Comparison of ENCODE assay signal across 8 mouse cellular contexts in the genomic region with DNA sequence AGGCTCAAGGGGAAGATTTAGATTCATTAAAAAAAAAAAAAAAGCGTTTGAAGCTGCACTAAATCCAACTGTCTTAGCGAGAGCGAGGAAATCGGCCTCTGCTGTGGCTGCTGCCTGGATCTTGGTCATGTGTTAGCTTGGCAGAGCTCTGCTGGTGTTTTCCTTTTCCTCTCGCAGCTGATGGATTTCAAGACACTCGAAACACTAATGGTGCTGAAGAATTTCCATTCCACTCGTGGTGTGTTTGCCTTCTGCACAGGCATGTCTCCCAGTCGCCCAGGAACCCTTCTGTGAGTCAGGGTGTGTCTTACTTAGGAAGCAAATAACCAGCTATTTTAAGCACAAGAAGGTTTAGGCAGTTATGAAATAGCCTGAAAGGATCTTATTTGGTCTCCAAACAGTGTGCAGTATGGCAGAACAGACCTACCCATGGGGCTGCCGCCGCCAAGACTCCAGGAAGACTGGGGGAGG. TPM values are rescaled to one million over a fixed set of nuclear protein-coding genes. Genes with fewer than 3 reads are reported as not detected.
A peak's percentile ranks its signal among the peaks of the same experiment; 100 is the strongest.
DNase-seq lines count a peak whose midpoint lies in the region; ATAC-seq and TF ChIP-seq lines count a peak whose summit lies in the region.

No protein-coding gene starts in this region.

- no peaks in the 10 kb centered on the region for H3K36me3 ChIP-seq in heart, adult 2 months (ENCODE audit: control insufficient read depth, insufficient read depth, low read length)
- no peaks in the 10 kb centered on the region for H3K36me3 ChIP-seq in heart, postnatal 0 days (replicated peaks; ENCODE audit: control insufficient read depth, insufficient read depth, low read length)
- H3K36me3 ChIP-seq in midbrain, embryonic 16.5 days (ENCODE audit: control insufficient read depth, insufficient read depth, low read length) = no peaks in the 10 kb centered on the region

- no peak for ATAC-seq in heart, postnatal 0 days (ENCODE audit: insufficient read depth, low read depth)
- peak; percentile 79 for ATAC-seq in midbrain, embryonic 16.5 days

- no peak for TF ChIP-seq CTCF in heart, adult 2 months (IDR thresholded peaks at IDR 0.05)
- no peak for TF ChIP-seq CTCF in cerebellum, adult 2 months (IDR thresholded peaks at IDR 0.05; ENCODE audit: borderline replicate concordance, insufficient read depth, low read depth, low read length)
- no peak for TF ChIP-seq CTCF in heart, postnatal 0 days (IDR thresholded peaks at IDR 0.05; ENCODE audit: low read depth)

- TF ChIP-seq POLR2A in heart, adult 2 months (IDR thresholded peaks at IDR 0.05; ENCODE audit: insufficient read depth, low read depth, low read length) = no peak
- TF ChIP-seq POLR2A in cerebellum, adult 2 months (IDR thresholded peaks at IDR 0.05; ENCODE audit: borderline replicate concordance, insufficient read depth, low read length) = no peak

- TF ChIP-seq EP300 in heart, adult 2 months (IDR thresholded peaks at IDR 0.05; ENCODE audit: insufficient read depth, low read depth, low read length) = no peak
- no peak for TF ChIP-seq EP300 in heart, postnatal 0 days (IDR thresholded peaks at IDR 0.05; ENCODE audit: low read depth)

- no peak overlapping the region for H3K9ac ChIP-seq in heart, adult 2 months (ENCODE audit: low read depth, low read length)
- no peak overlapping the region for H3K9ac ChIP-seq in heart, postnatal 0 days (replicated peaks; ENCODE audit: low read depth, low read length)
- H3K9ac ChIP-seq in midbrain, embryonic 16.5 days (ENCODE audit: low read depth, low read length) = no peak overlapping the region

- DNase-seq in heart, adult 2 months = peak; percentile 33 to 44
- no peak for DNase-seq in heart, postnatal 25 days (ENCODE audit: low spot score)
- peak; percentile 14 to 28 for DNase-seq in cerebellum, adult 2 months
- DNase-seq in heart, postnatal 0 days (ENCODE audit: low spot score) = peak; percentile 16
- peak; percentile 72 to 79 for DNase-seq in left cerebral cortex, adult 9 months (ENCODE audit: low spot score in 2 of 2)
- no peak for DNase-seq in embryo, embryonic 10.5 days (ENCODE audit: low spot score)
- DNase-seq in yolk sac, embryonic 10.5 days (ENCODE audit: low spot score) = no peak

- intact Hi-C loops in heart, adult 2 months (cut with DNase I) = no loop called here
- intact Hi-C loops in heart, postnatal 25 days (cut with DNase I) = no loop called here

- WGBS in heart, adult 2 months = 22% methylated on average over 10 of the region's 10 CpGs
- 40% methylated on average over 10 of the region's 10 CpGs for WGBS in cerebellum, adult 2 months
- WGBS in heart, postnatal 0 days = 45% methylated on average over 10 of the region's 10 CpGs
- 19% methylated on average over 10 of the region's 10 CpGs for WGBS in midbrain, embryonic 16.5 days

- H3K4me1 ChIP-seq in heart, adult 2 months (ENCODE audit: control insufficient read depth, insufficient read depth, low read length) = peaks cover 4% of the 10 kb centered on the region
- peaks cover 5% of the 10 kb centered on the region for H3K4me1 ChIP-seq in cerebellum, adult 2 months (ENCODE audit: control insufficient read depth, insufficient read depth, low read length)
- H3K4me1 ChIP-seq in heart, postnatal 0 days (ENCODE audit: control insufficient read depth, insufficient read depth) = peaks cover 6% of the 10 kb centered on the region
- H3K4me1 ChIP-seq in midbrain, embryonic 16.5 days (ENCODE audit: control insufficient read depth, insufficient read depth, low read length) = peaks cover 16% of the 10 kb centered on the region

- H3K27ac ChIP-seq in heart, adult 2 months = peak overlapping the region; percentile 51
- no peak overlapping the region for H3K27ac ChIP-seq in cerebellum, adult 2 months (ENCODE audit: insufficient read depth, low read length)
- H3K27ac ChIP-seq in heart, postnatal 0 days (ENCODE audit: low read depth) = peak overlapping the region; percentile 32; the same call in 1 of the 2 replicates
- H3K27ac ChIP-seq in midbrain, embryonic 16.5 days (ENCODE audit: low read length) = peak overlapping the region; percentile 74

- H3K27me3 ChIP-seq in heart, adult 2 months (ENCODE audit: control insufficient read depth, insufficient read depth, low read length) = no peaks in the 10 kb centered on the region
- no peaks in the 10 kb centered on the region for H3K27me3 ChIP-seq in cerebellum, adult 2 months (ENCODE audit: control insufficient read depth, insufficient read depth, low read length)
- H3K27me3 ChIP-seq in heart, postnatal 0 days (ENCODE audit: control insufficient read depth, insufficient read depth, low read length) = no peaks in the 10 kb centered on the region
- H3K27me3 ChIP-seq in midbrain, embryonic 16.5 days (ENCODE audit: control insufficient read depth, insufficient read depth, low read depth, low read length) = no peaks in the 10 kb centered on the region

- no peak overlapping the region for H3K4me2 ChIP-seq in heart, postnatal 0 days (ENCODE audit: low read depth, low read length)
- H3K4me2 ChIP-seq in midbrain, embryonic 16.5 days (ENCODE audit: low read length) = peak overlapping the region; percentile 35; the same call in 1 of the 2 replicates

- H3K4me3 ChIP-seq in heart, adult 2 months = no peak overlapping the region
- no peak overlapping the region for H3K4me3 ChIP-seq in cerebellum, adult 2 months (replicated peaks; ENCODE audit: insufficient read depth, low read depth, low read length)
- H3K4me3 ChIP-seq in heart, postnatal 0 days (ENCODE audit: low read depth, low read length) = no peak overlapping the region
- H3K4me3 ChIP-seq in midbrain, embryonic 16.5 days (ENCODE audit: low read depth, low read length) = no peak overlapping the region

- no peaks in the 10 kb centered on the region for H3K79me2 ChIP-seq in heart, adult 2 months (replicated peaks; ENCODE audit: control insufficient read depth, insufficient read depth, low read length)

- no peaks in the 10 kb centered on the region for H3K9me3 ChIP-seq in heart, postnatal 0 days (replicated peaks; ENCODE audit: control insufficient read depth, low read length)
- H3K9me3 ChIP-seq in midbrain, embryonic 16.5 days (replicated peaks; ENCODE audit: control insufficient read depth, low read length, poor library complexity, severe bottlenecking) = no peaks in the 10 kb centered on the region

RNA-seq across cellular contexts. Expression of a gene that starts 1.1 kb away (rescaled TPM):
- total RNA-seq in heart, adult 2 months (2021) = not detected
- polyA plus RNA-seq in heart, adult 2 months (2012; rRNA removed) = 0.09 and 0.12 TPM in 2 replicates
- not detected for total RNA-seq in heart, postnatal 25 days (2021)
- polyA plus RNA-seq in cerebellum, adult 2 months (2012; rRNA removed) = 0.16 and 0.21 TPM in 2 replicates
- total RNA-seq in heart, postnatal 0 days (2014; rRNA removed; ENCODE audit: low replicate concordance) = not detected in 2 replicates
- polyA plus RNA-seq in heart, postnatal 0 days (2015; fragmentation: Nextera tagmentation; extraction: Ambion mirVana) = 0.16 and 0.18 TPM in 2 replicates
- not detected in 2 replicates for polyA plus RNA-seq in midbrain, embryonic 16.5 days (2015; fragmentation: Nextera tagmentation; extraction: Ambion mirVana)

RNA-seq across cellular contexts. Expression of a gene that starts 29.7 kb away (rescaled TPM):
- total RNA-seq in heart, adult 2 months (2021) = 10 to 100 TPM; 86.1 to 91.4 TPM
- polyA plus RNA-seq in heart, adult 2 months (2012; rRNA removed) = 14.3 and 21.0 TPM in 2 replicates
- total RNA-seq in heart, postnatal 25 days (2021) = 10 to 100 TPM; 86.2 to 88.8 TPM
- 82.3 and 89.7 TPM in 2 replicates for polyA plus RNA-seq in cerebellum, adult 2 months (2012; rRNA removed)
- total RNA-seq in heart, postnatal 0 days (2014; rRNA removed; ENCODE audit: low replicate concordance) = 49.8 and 79.9 TPM in 2 replicates
- 139 and 144 TPM in 2 replicates for polyA plus RNA-seq in heart, postnatal 0 days (2015; fragmentation: Nextera tagmentation; extraction: Ambion mirVana)
- 275 and 287 TPM in 2 replicates for polyA plus RNA-seq in midbrain, embryonic 16.5 days (2015; fragmentation: Nextera tagmentation; extraction: Ambion mirVana)

Comparison
In these comparisons a context has a peak if more than half of its experiments do, and no peak if none do; other contexts are left out.
1. DNase-seq: peak in heart, adult 2 months (2 of 2), cerebellum, adult 2 months (2 of 2), heart, postnatal 0 days (single experiment) and left cerebral cortex, adult 9 months (2 of 2); none in heart, postnatal 25 days (single experiment), embryo, embryonic 10.5 days (single experiment) and yolk sac, embryonic 10.5 days (single experiment).